In genomic region chr3:131155657-131156056, GRCm38 (mm10) we compare ENCODE assay signal across 23 mouse cellular contexts. TPM values are rescaled to one million over a fixed set of nuclear protein-coding genes. Genes with fewer than 3 reads are reported as not detected.
DNase-seq lines count a peak whose midpoint lies in the region; ATAC-seq lines count a peak whose summit lies in the region.
"Had no signal": no experiment of that assay in that cellular context is flagged by ENCODE, and none has a peak within 500 bp of the region (broad histone marks: within the 10 kb centered on the region; RNA-seq: fewer than 3 reads in every experiment).

No protein-coding gene starts in this region.

- H3K36me3 ChIP-seq in heart, embryonic 10.5 days = no peaks in the 10 kb centered on the region
- H3K36me3 ChIP-seq in midbrain, embryonic 12.5 days = no peaks in the 10 kb centered on the region
- H3K36me3 ChIP-seq in midbrain, embryonic 16.5 days (ENCODE audit: control insufficient read depth, insufficient read depth, low read length) = no peaks in the 10 kb centered on the region
- H3K36me3 ChIP-seq in embryonic facial prominence, embryonic 13.5 days = no peaks in the 10 kb centered on the region
- H3K36me3 ChIP-seq in limb, embryonic 15.5 days = no peaks in the 10 kb centered on the region
- H3K36me3 ChIP-seq: hindbrain, embryonic 13.5 days; liver, embryonic 13.5 days; lung, embryonic 15.5 days had no signal

- H3K4me2 ChIP-seq in midbrain, embryonic 12.5 days (replicated peaks) = no peak overlapping the region
- H3K4me2 ChIP-seq in midbrain, embryonic 16.5 days (ENCODE audit: low read length) = no peak overlapping the region
- H3K4me2 ChIP-seq in embryonic facial prominence, embryonic 13.5 days = no peak overlapping the region
- no peak overlapping the region for H3K4me2 ChIP-seq in limb, embryonic 15.5 days
- H3K4me2 ChIP-seq: heart, embryonic 11.5 days; hindbrain, embryonic 13.5 days; liver, embryonic 13.5 days; lung, embryonic 15.5 days had no signal

- no peaks in the 10 kb centered on the region for H3K27me3 ChIP-seq in heart, embryonic 10.5 days (ENCODE audit: insufficient read depth, poor library complexity, severe bottlenecking)
- H3K27me3 ChIP-seq in midbrain, embryonic 12.5 days = no peaks in the 10 kb centered on the region
- no peaks in the 10 kb centered on the region for H3K27me3 ChIP-seq in midbrain, embryonic 16.5 days (ENCODE audit: control insufficient read depth, insufficient read depth, low read depth, low read length)
- H3K27me3 ChIP-seq in embryonic facial prominence, embryonic 13.5 days = no peaks in the 10 kb centered on the region
- no peaks in the 10 kb centered on the region for H3K27me3 ChIP-seq in limb, embryonic 15.5 days
- H3K27me3 ChIP-seq: liver, embryonic 13.5 days; lung, embryonic 15.5 days had no signal

- no peak overlapping the region for H3K9ac ChIP-seq in midbrain, embryonic 12.5 days (replicated peaks)
- H3K9ac ChIP-seq in midbrain, embryonic 16.5 days (ENCODE audit: low read depth, low read length) = no peak overlapping the region
- H3K9ac ChIP-seq in embryonic facial prominence, embryonic 13.5 days = no peak overlapping the region
- no peak overlapping the region for H3K9ac ChIP-seq in limb, embryonic 15.5 days
- H3K9ac ChIP-seq: hindbrain, embryonic 13.5 days; liver, embryonic 13.5 days; lung, embryonic 15.5 days had no signal

- H3K4me1 ChIP-seq in heart, embryonic 10.5 days = peaks cover 33% of the 10 kb centered on the region
- peaks cover 50% of the 10 kb centered on the region for H3K4me1 ChIP-seq in midbrain, embryonic 12.5 days
- peaks cover 18% of the 10 kb centered on the region for H3K4me1 ChIP-seq in midbrain, embryonic 16.5 days (ENCODE audit: control insufficient read depth, insufficient read depth, low read length)
- peaks cover 47% of the 10 kb centered on the region for H3K4me1 ChIP-seq in embryonic facial prominence, embryonic 13.5 days
- H3K4me1 ChIP-seq in limb, embryonic 15.5 days = peaks cover 13% of the 10 kb centered on the region
- H3K4me1 ChIP-seq: liver, embryonic 13.5 days had no signal

- peak overlapping the region; percentile 18 for H3K27ac ChIP-seq in heart, embryonic 10.5 days
- 0 out of 2 replicates have a peak overlapping the region, but pooled peaks have one; percentile 26 for H3K27ac ChIP-seq in midbrain, embryonic 12.5 days (replicated peaks)
- H3K27ac ChIP-seq in midbrain, embryonic 16.5 days (ENCODE audit: low read length) = no peak overlapping the region
- peak overlapping the region; percentile 44 for H3K27ac ChIP-seq in embryonic facial prominence, embryonic 13.5 days
- H3K27ac ChIP-seq in limb, embryonic 15.5 days = peak overlapping the region; percentile 7; the same call in 1 of the 2 replicates
- H3K27ac ChIP-seq: hindbrain, embryonic 13.5 days; left cerebral cortex, adult 2 months; liver, embryonic 13.5 days; lung, embryonic 15.5 days had no signal

- no peaks in the 10 kb centered on the region for H3K9me3 ChIP-seq in heart, embryonic 10.5 days
- H3K9me3 ChIP-seq in midbrain, embryonic 12.5 days = no peaks in the 10 kb centered on the region
- no peaks in the 10 kb centered on the region for H3K9me3 ChIP-seq in midbrain, embryonic 16.5 days (replicated peaks; ENCODE audit: control insufficient read depth, low read length, poor library complexity, severe bottlenecking)
- H3K9me3 ChIP-seq in embryonic facial prominence, embryonic 13.5 days = no peaks in the 10 kb centered on the region
- no peaks in the 10 kb centered on the region for H3K9me3 ChIP-seq in limb, embryonic 15.5 days
- H3K9me3 ChIP-seq: hindbrain, embryonic 13.5 days; liver, embryonic 13.5 days; lung, embryonic 15.5 days had no signal

- ATAC-seq in midbrain, embryonic 12.5 days (ENCODE audit: low FRiP score, low read depth) = no peak
- ATAC-seq in midbrain, embryonic 16.5 days = no peak
- no peak for ATAC-seq in embryonic facial prominence, embryonic 13.5 days (ENCODE audit: insufficient number of reproducible peaks, insufficient read depth, low FRiP score, low TSS enrichment, low read depth)
- no peak for ATAC-seq in limb, embryonic 15.5 days (ENCODE audit: insufficient number of reproducible peaks, low FRiP score, low TSS enrichment, low read depth)
- ATAC-seq: forebrain, embryonic 16.5 days; intestine, postnatal 0 days had no signal

- no peak overlapping the region for H3K4me3 ChIP-seq in heart, embryonic 10.5 days
- H3K4me3 ChIP-seq in midbrain, embryonic 12.5 days = no peak overlapping the region
- H3K4me3 ChIP-seq in midbrain, embryonic 16.5 days (ENCODE audit: low read depth, low read length) = no peak overlapping the region
- H3K4me3 ChIP-seq in embryonic facial prominence, embryonic 13.5 days = no peak overlapping the region
- H3K4me3 ChIP-seq in limb, embryonic 15.5 days = no peak overlapping the region
- H3K4me3 ChIP-seq: hindbrain, embryonic 13.5 days; left cerebral cortex, adult 2 months; liver, embryonic 13.5 days; lung, embryonic 15.5 days had no signal

- DNase-seq in heart, embryonic 10.5 days (ENCODE audit: low spot score) = no peak
- DNase-seq in heart, postnatal 4 days = no peak
- no peak for DNase-seq in left cerebral cortex, adult 18-20 months (ENCODE audit: low spot score in 2 of 2)
- DNase-seq: adrenal gland, adult 8-10 months; cerebellum, adult 11 months; cerebellum, postnatal 14 days; heart, postnatal 10 days; kidney, postnatal 25 days; left cerebral cortex, postnatal 4 days; liver, embryonic 13.5 days; lung, postnatal 4 days; retina, postnatal 1 day; right cerebral cortex, postnatal 4 days had no signal

- 18% methylated on average over 3 of the region's 3 CpGs for WGBS in heart, embryonic 10.5 days
- 23% methylated on average over 3 of the region's 3 CpGs for WGBS in midbrain, embryonic 12.5 days
- 21% methylated on average over 3 of the region's 3 CpGs for WGBS in midbrain, embryonic 16.5 days
- 17% methylated on average over 3 of the region's 3 CpGs for WGBS in embryonic facial prominence, embryonic 13.5 days
- 44% methylated on average over 3 of the region's 3 CpGs for WGBS in limb, embryonic 15.5 days

RNA-seq across cellular contexts. Expression of gene Lef1, which starts 45.4 kb away (rescaled TPM):
- polyA plus RNA-seq in heart, embryonic 10.5 days (2016; fragmentation: Nextera tagmentation; extraction: Ambion mirVana) = 22.2 and 29.3 TPM in 2 replicates
- total RNA-seq in heart, postnatal 4 days (2021) = 1 to 10 TPM in 1 of 2 experiments, under 1 TPM in 1; 0.67 to 1.1 TPM
- polyA plus RNA-seq in midbrain, embryonic 12.5 days (2016; fragmentation: Nextera tagmentation; extraction: Ambion mirVana) = 97.0 and 103 TPM in 2 replicates
- 67.6 and 81.3 TPM in 2 replicates for polyA plus RNA-seq in midbrain, embryonic 16.5 days (2015; fragmentation: Nextera tagmentation; extraction: Ambion mirVana)
- polyA plus RNA-seq in embryonic facial prominence, embryonic 13.5 days (2015; fragmentation: Nextera tagmentation; extraction: Ambion mirVana) = 117 and 134 TPM in 2 replicates
- 36.5 and 37.1 TPM in 2 replicates for polyA plus RNA-seq in limb, embryonic 15.5 days (2015; fragmentation: Nextera tagmentation; extraction: Ambion mirVana)
- total RNA-seq in left cerebral cortex, adult 18-20 months (2021) = 1 to 10 TPM; 5.5 to 5.7 TPM
